Mouse (Mus musculus): ENCODE results near the gene Cxcr5. TPM values are rescaled to one million over a fixed set of nuclear protein-coding genes. Genes with fewer than 3 reads are reported as not detected.

The Cxcr5 gene
- polyA plus RNA-seq, 1 experiment: not detected

- peaks cover 8% of the 10 kb centered on the region for H3K4me1 ChIP-seq (ENCODE audit: control insufficient read depth, insufficient read depth, low read length)
- H3K36me3 ChIP-seq (ENCODE audit: control insufficient read depth, insufficient read depth, low read length, poor library complexity, severe bottlenecking): no peaks in the 10 kb centered on the region
- H3K9ac ChIP-seq (ENCODE audit: low read depth, poor library complexity, severe bottlenecking): peak overlapping the region; percentile 92
- H3K27ac ChIP-seq (ENCODE audit: insufficient read depth, low read length): no peak overlapping the region
- no peaks in the 10 kb centered on the region for H3K9me3 ChIP-seq (replicated peaks; ENCODE audit: control insufficient read depth, insufficient read depth, low read length, poor library complexity, severe bottlenecking)
- H3K4me3 ChIP-seq (ENCODE audit: low read depth, low read length): peak overlapping the region; percentile 94
- no peak for TF ChIP-seq EP300 (IDR thresholded peaks at IDR 0.05; ENCODE audit: insufficient read depth, low read depth, low read length)
- no peak for TF ChIP-seq CTCF (IDR thresholded peaks at IDR 0.05; ENCODE audit: low read depth, low read length)
- no peak for TF ChIP-seq POLR2A (IDR thresholded peaks at IDR 0.05; ENCODE audit: insufficient read depth, low read length)
- H3K27me3 ChIP-seq (ENCODE audit: control insufficient read depth, insufficient read depth, low read length, poor library complexity, severe bottlenecking): no peaks in the 10 kb centered on the region
Measured at GRCm38 (mm10) chr9:44483510-44484044, 78.1 kb downstream of the Cxcr5 start.

DNA sequence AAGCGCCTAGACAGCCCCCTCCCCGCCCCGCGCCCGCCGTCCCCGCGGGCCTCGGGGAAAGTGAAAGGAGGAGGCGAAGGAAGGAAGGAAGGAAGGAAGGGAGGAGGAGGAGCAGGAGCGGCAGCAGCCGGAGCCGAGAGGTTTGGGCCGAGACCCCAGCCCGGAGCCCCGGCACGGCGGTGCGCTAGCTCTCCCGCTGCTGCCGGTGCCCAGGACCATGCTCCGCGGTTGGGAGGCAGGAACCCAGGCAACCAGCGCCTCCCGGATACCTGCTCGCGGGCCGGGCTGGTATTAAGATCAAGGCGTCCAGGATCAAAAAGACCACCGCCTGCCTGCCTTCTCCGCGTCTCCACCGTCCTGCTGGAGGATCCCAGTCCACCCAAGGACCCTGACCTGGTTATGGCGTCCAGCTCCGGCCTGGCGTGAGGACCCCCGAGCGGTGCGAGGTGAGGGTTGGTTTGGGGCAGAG lies 78.6 kb downstream of the Cxcr5 start:
- H3K4me3 ChIP-seq (ENCODE audit: low read depth, low read length): peak overlapping the region; percentile 94
- no peak overlapping the region for H3K27ac ChIP-seq (ENCODE audit: insufficient read depth, low read length)
- peak overlapping the region; percentile 92 for H3K9ac ChIP-seq (ENCODE audit: low read depth, poor library complexity, severe bottlenecking)
- no peaks in the 10 kb centered on the region for H3K9me3 ChIP-seq (replicated peaks; ENCODE audit: control insufficient read depth, insufficient read depth, low read length, poor library complexity, severe bottlenecking)
- H3K4me1 ChIP-seq (ENCODE audit: control insufficient read depth, insufficient read depth, low read length): peaks cover 8% of the 10 kb centered on the region
- H3K36me3 ChIP-seq (ENCODE audit: control insufficient read depth, insufficient read depth, low read length, poor library complexity, severe bottlenecking): no peaks in the 10 kb centered on the region
- TF ChIP-seq POLR2A (IDR thresholded peaks at IDR 0.05; ENCODE audit: insufficient read depth, low read length) (no peak), EP300 (IDR thresholded peaks at IDR 0.05; ENCODE audit: insufficient read depth, low read depth, low read length) (no peak), CTCF (IDR thresholded peaks at IDR 0.05; ENCODE audit: low read depth, low read length) (no peak)
- H3K27me3 ChIP-seq (ENCODE audit: control insufficient read depth, insufficient read depth, low read length, poor library complexity, severe bottlenecking): no peaks in the 10 kb centered on the region

DNA sequence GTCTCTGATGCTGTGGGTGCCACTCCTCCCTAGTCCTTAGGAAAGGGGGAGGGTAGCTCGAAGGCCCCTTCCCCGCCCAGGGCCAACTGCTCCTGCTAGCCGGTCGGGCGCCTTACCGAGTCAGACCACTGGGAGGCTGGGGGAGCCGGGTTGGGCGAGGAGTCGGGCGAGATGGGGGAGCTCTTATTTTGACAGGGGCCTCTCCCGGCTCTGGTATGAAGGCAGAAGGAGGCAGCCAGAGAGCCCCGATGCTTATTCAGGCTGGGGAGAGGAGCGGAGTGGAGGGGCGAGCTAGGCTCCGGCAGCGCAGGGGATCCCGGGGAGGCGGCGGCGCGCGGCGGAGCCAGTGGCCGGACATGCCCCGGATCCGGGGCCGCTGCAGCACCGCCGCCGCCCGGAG lies 79.1 kb downstream of the Cxcr5 start, which contains the start of gene Bcl9l:
Bcl9l (plus strand) TSS at position 274 of the 400 bp plus-strand sequence.
- no peaks in the 10 kb centered on the region for H3K27me3 ChIP-seq (ENCODE audit: control insufficient read depth, insufficient read depth, low read length, poor library complexity, severe bottlenecking)
- no peaks in the 10 kb centered on the region for H3K36me3 ChIP-seq (ENCODE audit: control insufficient read depth, insufficient read depth, low read length, poor library complexity, severe bottlenecking)
- peak within 1 kb of the TSS; percentile 92 for H3K9ac ChIP-seq (ENCODE audit: low read depth, poor library complexity, severe bottlenecking)
- TF ChIP-seq CTCF (IDR thresholded peaks at IDR 0.05; ENCODE audit: low read depth, low read length) (peak; percentile 33), POLR2A (IDR thresholded peaks at IDR 0.05; ENCODE audit: insufficient read depth, low read length) (no peak), EP300 (IDR thresholded peaks at IDR 0.05; ENCODE audit: insufficient read depth, low read depth, low read length) (0 out of 2 replicates have a peak, but pooled peaks have one; percentile 36)
- no peaks in the 10 kb centered on the region for H3K9me3 ChIP-seq (replicated peaks; ENCODE audit: control insufficient read depth, insufficient read depth, low read length, poor library complexity, severe bottlenecking)
- no peak within 1 kb of the TSS for H3K27ac ChIP-seq (ENCODE audit: insufficient read depth, low read length)
- H3K4me3 ChIP-seq (ENCODE audit: low read depth, low read length): peak within 1 kb of the TSS; percentile 94
- H3K4me1 ChIP-seq (ENCODE audit: control insufficient read depth, insufficient read depth, low read length): peaks cover 8% of the 10 kb centered on the region

DNA sequence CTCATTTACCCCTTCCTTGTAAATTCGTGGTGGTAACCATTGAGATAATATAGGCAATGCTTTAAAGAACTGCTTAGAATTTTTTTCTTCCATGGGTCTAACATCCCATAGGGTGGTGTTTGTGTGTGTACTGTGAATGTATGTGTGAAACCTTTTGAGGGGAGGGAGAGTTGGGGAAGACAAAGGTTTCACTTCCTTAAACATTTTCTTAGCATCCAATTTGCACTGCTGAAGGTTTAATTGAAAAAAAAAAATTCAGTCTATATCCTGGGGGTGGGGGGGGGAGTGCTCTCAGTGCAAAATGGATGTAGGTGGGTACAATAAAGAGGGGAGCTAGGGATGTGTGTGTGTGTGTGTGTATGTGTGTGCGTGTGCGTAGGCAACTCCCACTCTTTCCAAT lies 79.6 kb downstream of the Cxcr5 start:
- no peaks in the 10 kb centered on the region for H3K9me3 ChIP-seq (replicated peaks; ENCODE audit: control insufficient read depth, insufficient read depth, low read length, poor library complexity, severe bottlenecking)
- H3K27me3 ChIP-seq (ENCODE audit: control insufficient read depth, insufficient read depth, low read length, poor library complexity, severe bottlenecking): no peaks in the 10 kb centered on the region
- TF ChIP-seq CTCF (IDR thresholded peaks at IDR 0.05; ENCODE audit: low read depth, low read length): no peak
- no peak for TF ChIP-seq POLR2A (IDR thresholded peaks at IDR 0.05; ENCODE audit: insufficient read depth, low read length)
- no peak for TF ChIP-seq EP300 (IDR thresholded peaks at IDR 0.05; ENCODE audit: insufficient read depth, low read depth, low read length)
- peak overlapping the region; percentile 7; the same call in 1 of the 2 replicates for H3K4me3 ChIP-seq (ENCODE audit: low read depth, low read length)
- no peaks in the 10 kb centered on the region for H3K36me3 ChIP-seq (ENCODE audit: control insufficient read depth, insufficient read depth, low read length, poor library complexity, severe bottlenecking)
- H3K9ac ChIP-seq (ENCODE audit: low read depth, poor library complexity, severe bottlenecking): no peak overlapping the region
- H3K27ac ChIP-seq (ENCODE audit: insufficient read depth, low read length): no peak overlapping the region
- peaks cover 7% of the 10 kb centered on the region for H3K4me1 ChIP-seq (ENCODE audit: control insufficient read depth, insufficient read depth, low read length)

- peak overlapping the region; percentile 82 for H3K4me3 ChIP-seq (ENCODE audit: low read depth, low read length)
- H3K9ac ChIP-seq (ENCODE audit: low read depth, poor library complexity, severe bottlenecking): peak overlapping the region; percentile 82
- TF ChIP-seq EP300 (IDR thresholded peaks at IDR 0.05; ENCODE audit: insufficient read depth, low read depth, low read length) (peak; percentile 41; the same call in 1 of the 2 replicates), POLR2A (IDR thresholded peaks at IDR 0.05; ENCODE audit: insufficient read depth, low read length) (no peak), CTCF (IDR thresholded peaks at IDR 0.05; ENCODE audit: low read depth, low read length) (peak; percentile 93)
- no peaks in the 10 kb centered on the region for H3K27me3 ChIP-seq (ENCODE audit: control insufficient read depth, insufficient read depth, low read length, poor library complexity, severe bottlenecking)
- no peaks in the 10 kb centered on the region for H3K36me3 ChIP-seq (ENCODE audit: control insufficient read depth, insufficient read depth, low read length, poor library complexity, severe bottlenecking)
- H3K9me3 ChIP-seq (replicated peaks; ENCODE audit: control insufficient read depth, insufficient read depth, low read length, poor library complexity, severe bottlenecking): no peaks in the 10 kb centered on the region
- H3K27ac ChIP-seq (ENCODE audit: insufficient read depth, low read length): no peak overlapping the region
- H3K4me1 ChIP-seq (ENCODE audit: control insufficient read depth, insufficient read depth, low read length): peaks cover 2% of the 10 kb centered on the region
Measured at GRCm38 (mm10) chr9:44479628-44480428, 81.8 kb downstream of the Cxcr5 start.
